Mouse (Mus musculus): ENCODE measurements at regions not wholly inside any gene's neighbourhood (a gene's known extent, or its start where the extent isn't known, plus 50 kb on each side); places are given as distances from the start of the nearest gene placed in this dataset.

- 94% methylated on average over 1 of the region's 1 CpGs for WGBS
- no peak overlapping the region for H3K4me2 ChIP-seq (ENCODE audit: low read length)
- no peaks in the 10 kb centered on the region for H3K27me3 ChIP-seq (replicated peaks; ENCODE audit: control insufficient read depth, insufficient read depth, low read length)
- no peak overlapping the region for H3K4me3 ChIP-seq (replicated peaks; ENCODE audit: low read length)
- no peaks in the 10 kb centered on the region for H3K36me3 ChIP-seq (ENCODE audit: control insufficient read depth, insufficient read depth)
- H3K9ac ChIP-seq (replicated peaks; ENCODE audit: low read depth, low read length) = no peak overlapping the region
- H3K27ac ChIP-seq (ENCODE audit: low read length) = no peak overlapping the region
- H3K4me1 ChIP-seq (replicated peaks; ENCODE audit: control insufficient read depth, insufficient read depth, low read length) = no peaks in the 10 kb centered on the region
- no peaks in the 10 kb centered on the region for H3K9me3 ChIP-seq (ENCODE audit: control insufficient read depth, low read length)
- no peak for ATAC-seq
These were observed 160.4 kb upstream of the Gm10192 start for GRCm38 (mm10) chr4:97343378-97343777.
